Mouse (Mus musculus) retina, postnatal 7 days (tissue): Measurements from ENCODE around the gene Sulf2.

Experiments
- DNase-seq: peaks from one replicate; pipeline ENCODE4 v3.0.0-alpha.2; 2012; ENCODE audit warnings: low read depth, low spot score

Gene Sulf2

GRCm38 (mm10) chr2:166059684-166060423 is 95.6 kb downstream of the Sulf2 start:
- DNase-seq = no peak

DNA sequence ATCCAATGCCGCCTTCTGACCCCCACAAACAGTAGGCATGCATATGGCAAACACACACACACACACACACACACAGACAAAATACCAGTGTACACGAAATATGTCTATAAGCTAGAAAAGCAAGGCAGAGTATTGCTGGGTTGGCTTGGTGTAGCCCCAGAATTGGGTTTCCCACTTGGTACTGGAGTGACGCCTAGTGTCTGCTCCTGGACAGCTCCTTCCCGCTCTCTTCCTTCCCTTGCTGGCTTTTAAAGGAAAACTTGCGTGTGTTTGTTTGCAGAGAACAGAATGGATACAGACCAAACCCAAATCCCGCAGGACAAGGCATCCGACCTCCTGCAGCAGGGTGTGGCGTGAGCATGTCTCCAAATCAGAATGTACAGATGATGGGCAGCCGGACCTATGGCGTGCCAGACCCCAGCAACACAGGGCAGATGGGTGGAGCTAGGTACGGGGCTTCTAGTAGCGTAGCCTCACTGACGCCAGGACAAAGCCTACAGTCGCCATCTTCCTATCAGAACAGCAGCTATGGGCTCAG is 101.4 kb downstream of the Sulf2 start:
- DNase-seq = no peak

- DNase-seq = no peak
Observed at GRCm38 (mm10) chr2:166051966-166052365, 103.5 kb downstream of the Sulf2 start.

DNA sequence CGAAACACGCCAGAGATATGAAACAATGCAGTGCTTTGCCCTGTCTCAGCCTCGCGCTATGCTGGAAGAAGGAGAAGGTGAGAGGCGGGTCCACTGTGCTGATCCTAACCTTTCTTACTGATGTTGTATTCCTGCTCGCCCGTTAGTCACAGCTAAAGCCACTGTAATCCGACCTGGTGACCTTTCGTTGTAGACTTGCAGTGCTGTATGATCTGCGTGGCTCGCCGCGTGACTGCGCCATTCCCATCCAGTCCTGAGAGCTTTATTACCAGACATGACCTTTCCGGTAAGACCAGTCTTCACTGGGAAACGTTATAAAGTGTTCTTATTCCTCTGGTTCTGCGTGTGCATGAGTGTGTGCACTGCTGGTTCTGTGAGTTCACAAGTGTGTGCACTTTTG is 104.0 kb downstream of the Sulf2 start:
- DNase-seq = no peak

- no peak for DNase-seq
Observed at GRCm38 (mm10) chr2:166048852-166049251, 106.6 kb downstream of the Sulf2 start.

DNA sequence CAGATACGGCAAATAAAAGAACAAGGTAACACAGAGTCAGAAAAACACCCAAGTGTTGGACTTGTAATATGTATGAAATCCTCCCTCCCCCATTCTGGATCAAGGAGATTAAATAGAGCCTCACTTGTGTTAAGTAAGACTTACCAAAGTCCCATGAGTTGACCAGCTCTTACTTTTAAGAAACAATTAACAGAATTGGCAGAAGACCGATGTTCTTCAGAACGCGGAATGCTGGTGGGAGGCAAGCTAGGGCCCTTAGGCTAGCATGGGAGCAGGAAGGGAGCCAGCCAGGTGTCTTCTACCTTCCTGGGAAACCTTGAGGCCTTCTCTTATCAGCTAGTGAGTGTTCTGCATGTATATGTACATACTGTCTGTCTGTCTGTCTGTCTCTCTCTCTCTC is 107.5 kb downstream of the Sulf2 start:
- no peak for DNase-seq

GRCm38 (mm10) chr2:166045549-166046501 is 109.6 kb downstream of the Sulf2 start:
- no peak for DNase-seq

DNA sequence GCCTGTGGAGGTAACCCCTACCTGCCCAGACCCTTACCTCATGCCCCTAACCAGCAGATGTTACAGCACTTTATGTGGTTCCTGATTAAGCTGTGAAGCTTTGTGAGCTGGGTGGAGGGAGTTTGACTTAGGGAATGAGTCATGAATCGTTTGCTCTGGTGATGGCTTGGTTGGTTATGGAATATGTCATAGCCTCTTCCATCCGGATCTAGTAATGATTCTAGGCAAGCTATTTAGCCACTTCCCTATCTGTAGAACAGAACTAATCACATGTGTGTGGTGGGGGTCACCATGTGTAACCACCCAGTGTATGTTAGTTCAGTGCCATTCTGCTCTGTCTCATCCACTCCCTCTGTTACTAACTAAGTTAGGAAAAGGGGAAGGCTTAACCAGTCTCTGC is 110.5 kb downstream of the Sulf2 start:
- DNase-seq = no peak

DNA sequence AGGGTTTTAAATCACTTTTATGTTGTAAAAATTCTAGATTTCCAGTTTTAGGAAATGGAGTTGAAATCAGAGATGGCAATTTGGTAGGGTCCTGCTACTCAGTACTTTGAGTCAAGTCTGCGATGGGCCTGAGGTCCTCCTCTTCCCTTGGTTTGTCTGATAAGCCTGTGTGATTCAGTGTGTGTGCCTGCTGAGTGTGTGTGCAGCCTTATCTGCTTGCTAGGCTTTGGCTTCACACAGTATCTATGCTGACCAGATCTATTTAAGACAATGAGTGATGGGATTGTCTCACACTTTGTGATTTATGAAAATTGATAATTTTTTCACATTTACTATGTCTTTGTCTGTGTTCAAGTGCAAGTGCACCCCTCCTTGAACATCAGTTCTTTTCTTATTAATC is 112.9 kb downstream of the Sulf2 start:
- DNase-seq = no peak

DNA sequence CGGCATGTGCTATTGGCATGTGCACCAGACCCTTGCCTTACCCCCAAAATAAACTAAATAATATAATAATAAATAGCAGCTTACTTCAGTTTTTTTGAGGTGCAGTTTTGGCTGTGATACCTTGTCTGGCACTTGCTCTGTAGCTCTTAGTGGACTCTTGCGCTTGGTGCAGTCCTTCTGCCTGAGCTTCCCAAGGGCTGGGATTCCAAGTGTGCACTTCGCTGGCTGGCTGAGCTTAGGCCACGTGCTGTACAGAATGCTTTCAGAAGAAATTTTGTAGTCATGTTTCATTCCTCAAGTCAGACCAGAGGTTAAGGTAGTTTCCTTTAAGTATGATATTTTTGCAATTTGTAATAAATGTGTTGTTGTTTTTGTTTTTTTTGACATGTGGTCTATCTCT is 115.8 kb downstream of the Sulf2 start:
- no peak for DNase-seq

DNA sequence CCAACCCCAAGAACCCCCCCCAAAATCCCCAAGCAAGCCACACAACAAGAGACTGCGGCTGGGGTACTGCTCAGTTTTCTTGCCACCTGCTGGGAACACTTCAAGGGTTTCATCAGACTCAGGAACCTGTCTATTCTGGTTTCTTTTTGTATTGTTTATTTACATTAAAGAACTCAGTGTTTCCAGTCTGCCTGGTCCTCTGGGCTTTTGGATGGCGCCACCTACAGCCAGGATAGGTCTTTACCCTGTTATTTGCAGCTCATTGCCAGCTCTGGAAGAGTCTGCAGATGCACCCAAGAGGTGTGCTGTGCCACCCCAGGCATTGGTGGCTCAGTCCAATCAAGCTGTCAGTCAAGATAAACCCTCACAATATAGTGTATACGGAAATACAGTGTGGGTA is 119.7 kb downstream of the Sulf2 start:
- DNase-seq = no peak

- no peak for DNase-seq
Observed at GRCm38 (mm10) chr2:166034967-166035490, 120.4 kb downstream of the Sulf2 start.

GRCm38 (mm10) chr2:166032628-166033027 is 122.8 kb downstream of the Sulf2 start:
- no peak for DNase-seq

- peak; percentile 25 for DNase-seq
Observed at GRCm38 (mm10) chr2:166031120-166031929, 124.1 kb downstream of the Sulf2 start.

DNA sequence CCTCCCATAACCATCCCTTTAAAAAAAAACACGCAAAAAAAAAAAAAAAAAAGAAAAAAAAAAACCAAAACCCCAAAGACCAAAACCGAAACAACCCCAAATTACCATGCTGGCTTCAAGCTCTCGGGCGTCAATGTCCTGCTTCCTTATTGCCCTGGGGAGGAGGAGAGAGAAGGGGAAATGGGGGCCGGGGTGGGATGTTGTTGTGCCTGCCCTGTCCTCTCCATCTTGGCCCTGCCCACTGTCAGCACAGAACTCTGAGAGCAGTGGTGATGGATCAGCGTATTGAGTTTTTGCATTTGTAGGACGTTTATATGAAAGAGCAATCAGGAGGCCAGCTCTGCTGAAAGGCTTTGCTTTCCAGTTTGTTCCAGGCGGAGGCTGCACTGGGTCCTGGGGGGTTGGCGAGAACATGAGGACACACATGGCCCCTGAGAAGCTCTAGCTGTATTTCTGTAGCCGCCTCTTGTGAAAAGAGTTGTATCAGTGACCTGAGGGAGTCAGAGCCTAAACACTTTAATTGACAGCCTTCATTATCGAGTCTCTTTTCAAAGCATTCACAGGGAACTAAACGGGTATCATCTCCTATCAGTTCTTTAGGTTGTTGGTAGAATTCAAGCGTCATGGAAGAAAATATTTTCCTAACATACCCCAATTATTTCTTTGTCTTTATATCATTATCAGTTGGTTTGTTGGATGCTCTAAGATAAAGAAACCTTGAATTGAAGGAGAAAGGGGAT is 125.0 kb downstream of the Sulf2 start:
- DNase-seq = no peak

DNA sequence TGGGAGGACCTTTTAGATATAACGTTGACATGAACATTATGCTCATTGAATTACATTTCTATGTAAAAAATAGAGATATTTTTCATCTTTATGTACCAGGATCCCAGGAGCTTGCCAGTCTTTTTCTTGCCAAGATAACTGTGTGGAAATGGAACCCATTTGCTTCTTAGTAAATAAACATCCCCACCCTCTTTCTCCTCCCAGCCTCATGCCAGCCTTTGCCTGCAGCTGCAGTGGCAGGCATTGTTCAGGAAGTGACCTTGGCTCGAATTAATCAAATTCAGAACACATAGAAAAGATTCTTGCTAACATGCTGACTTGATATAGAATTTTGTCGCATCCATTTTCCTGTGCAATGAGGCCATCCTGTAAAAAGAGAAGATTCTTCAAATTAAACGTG is 126.2 kb downstream of the Sulf2 start:
- no peak for DNase-seq

DNA sequence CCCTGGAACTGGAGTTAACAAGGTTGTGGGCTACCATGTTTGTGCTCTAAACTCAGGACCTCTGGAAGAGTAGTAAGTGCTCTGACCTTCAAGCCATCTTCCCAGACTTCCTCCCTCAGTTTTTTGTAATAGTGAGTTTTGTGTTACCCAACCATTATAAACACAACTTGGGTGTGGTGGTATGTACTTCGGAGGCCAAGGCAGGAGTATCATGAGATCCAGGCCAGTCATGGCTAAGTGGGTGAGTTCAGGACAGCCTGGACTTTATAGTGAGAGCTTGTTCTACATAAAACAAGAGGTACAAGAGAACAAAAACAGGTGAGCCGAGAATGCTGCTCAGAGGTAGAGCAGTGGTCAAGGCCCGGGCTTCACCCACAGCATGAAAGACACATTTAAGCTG is 127.6 kb downstream of the Sulf2 start:
- DNase-seq = no peak

DNA sequence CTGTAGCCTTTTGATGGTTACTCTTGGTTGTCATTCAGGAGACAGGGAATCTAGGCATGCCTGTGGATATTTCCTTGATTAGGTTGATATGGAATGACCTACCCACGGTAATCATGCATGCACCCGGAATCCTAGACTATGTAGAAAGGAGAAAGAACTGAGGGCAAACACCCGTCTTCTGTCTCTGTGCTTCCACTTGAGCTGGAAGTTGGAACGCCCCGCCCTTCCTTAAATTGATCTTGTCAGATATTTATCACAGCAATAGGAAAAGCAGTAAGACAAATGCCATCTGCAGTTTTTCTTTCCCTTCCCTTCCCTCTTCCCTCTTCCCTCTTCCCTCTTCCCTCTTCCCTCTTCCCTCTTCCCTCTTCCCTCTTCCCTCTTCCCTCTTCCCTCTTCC is 129.5 kb downstream of the Sulf2 start:
- DNase-seq = no peak

DNA sequence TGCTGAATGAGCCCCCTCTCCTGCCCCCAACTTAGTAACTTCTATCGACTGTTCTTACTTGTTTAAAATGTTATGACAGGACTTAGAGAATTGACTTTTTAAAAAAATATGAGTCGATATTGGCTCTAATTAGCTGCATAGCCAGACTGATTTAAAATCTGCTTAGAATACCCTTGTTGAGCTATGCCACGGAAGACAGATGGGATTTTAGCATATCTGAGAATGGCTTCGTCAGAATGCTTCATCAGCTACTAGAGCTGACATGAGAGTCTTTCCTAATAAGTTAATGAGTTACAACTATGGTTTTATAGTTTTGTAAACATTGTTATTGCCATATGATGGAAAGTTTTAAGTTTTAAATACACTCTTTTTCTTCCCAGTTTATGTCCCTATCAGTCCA is 130.8 kb downstream of the Sulf2 start:
- DNase-seq = no peak

DNA sequence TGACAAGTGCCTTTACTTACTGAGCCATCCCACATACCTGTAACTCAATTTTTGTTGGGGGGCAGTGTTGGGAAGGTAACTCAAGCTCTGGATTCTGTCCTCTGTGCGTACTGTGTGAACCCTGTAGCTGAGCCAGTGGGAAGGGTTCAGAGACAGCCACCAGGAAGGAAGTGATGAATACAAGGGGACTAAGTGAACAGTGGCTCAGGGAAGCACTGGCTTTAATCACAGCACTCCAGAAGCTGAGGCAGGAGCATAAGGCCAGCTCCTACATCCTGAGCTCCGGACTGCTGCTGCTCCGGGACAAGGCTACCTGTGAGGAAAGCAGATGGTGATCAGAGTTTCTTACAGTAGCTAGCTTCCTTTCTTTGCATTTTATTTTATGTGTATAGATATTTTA is 131.4 kb downstream of the Sulf2 start:
- no peak for DNase-seq
